Mouse (Mus musculus) left cerebral cortex, postnatal 4 days (tissue): ENCODE results near the gene Rhbdd3. TPM values are rescaled to one million over a fixed set of nuclear protein-coding genes. Genes with fewer than 3 reads are reported as not detected.

Experiments
- DNase-seq: peaks from one replicate; pipeline ENCODE4 v3.0.0-alpha.2; 2022
- intact Hi-C: fragments of 180-260 bp; cut with DNase I; formaldehyde crosslinking; loops from one replicate; pipeline ENCODE4 v1.15.1; 2025
- total RNA-seq, 2 experiments: library from RNA; stranded (reverse); gene quantifications; 2 replicates each; pipeline ENCODE4 v1.2.3; 2021

Rhbdd3 gene
- total RNA-seq: 10 to 100 TPM; 26.1 to 28.1 TPM

DNA sequence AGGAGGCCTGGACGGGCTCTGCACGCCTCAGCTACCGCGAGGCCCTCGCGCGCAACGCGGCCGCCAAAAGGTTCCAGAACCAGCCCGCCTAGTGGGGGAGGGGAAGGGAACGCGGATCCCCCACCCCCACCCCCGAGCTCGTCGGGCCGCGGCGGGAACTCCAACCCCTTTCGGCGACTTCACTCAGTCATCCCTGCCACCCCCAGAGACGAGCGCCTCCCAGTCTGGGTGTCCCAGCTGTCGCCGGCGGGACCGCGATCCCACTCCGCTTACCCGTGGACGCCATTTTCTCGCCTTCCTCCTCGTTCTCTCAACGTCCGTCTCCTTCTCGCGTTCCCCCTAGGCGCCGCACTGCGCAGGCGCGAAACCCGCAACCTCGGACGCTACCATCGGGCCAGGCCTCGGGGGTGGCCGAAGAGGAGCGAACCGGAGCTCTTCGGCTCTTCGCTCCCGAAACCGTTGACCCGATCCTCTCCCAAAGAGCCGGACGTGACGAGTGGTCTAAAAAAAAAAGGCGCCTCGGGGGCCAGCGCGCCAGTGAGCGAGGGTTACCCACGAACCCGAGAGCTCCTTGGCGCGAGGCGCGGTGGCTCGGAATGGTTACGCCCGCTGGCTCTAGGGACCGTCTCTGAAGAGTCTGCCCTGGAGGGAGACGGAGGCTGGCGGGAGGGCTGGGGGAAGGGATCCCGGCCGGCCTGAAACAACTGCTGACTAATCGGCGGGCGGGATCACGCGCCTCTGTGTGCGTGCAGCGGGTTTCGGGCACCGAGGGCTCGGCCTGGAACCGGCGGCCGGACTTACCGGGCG is at the start of gene Rhbdd3, which contains the start of gene Ewsr1:
TSS of gene Rhbdd3 (plus strand) at position 191 of the 807 bp plus-strand sequence.
TSS of gene Ewsr1 (minus strand) at position 531 of the 807 bp plus-strand sequence.
- intact Hi-C loops: no loop called here
- peak; percentile 98 for DNase-seq

GRCm38 (mm10) chr11:5051629-5052028 is 47.1 kb upstream of the Rhbdd3 start:
- intact Hi-C loops: no loop called here
- no peak for DNase-seq

- no peak for DNase-seq
- intact Hi-C loops: no loop called here
Observed at GRCm38 (mm10) chr11:5052200-5052854, 46.4 kb upstream of the Rhbdd3 start.

DNA sequence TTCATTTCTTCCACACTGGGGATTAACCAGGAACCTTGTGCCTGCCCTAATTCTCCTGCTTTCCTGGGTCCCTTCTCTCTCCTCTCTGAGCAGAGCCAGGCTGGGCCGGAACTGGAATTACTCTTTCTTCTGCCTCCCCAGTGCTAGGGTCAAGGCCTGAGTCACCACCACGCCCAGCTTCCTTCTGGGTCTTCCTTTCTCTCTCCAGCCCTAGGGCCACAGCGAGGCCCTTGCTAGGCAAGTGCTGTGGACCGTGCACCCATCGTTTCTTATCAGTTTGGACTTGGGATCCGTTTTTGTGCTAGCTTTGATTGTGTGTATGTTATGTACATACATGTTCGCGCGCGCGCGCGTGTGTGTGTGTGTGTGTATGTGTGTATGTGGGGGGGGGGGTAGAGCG is 44.6 kb upstream of the Rhbdd3 start:
- no peak for DNase-seq
- intact Hi-C loops: no loop called here

DNA sequence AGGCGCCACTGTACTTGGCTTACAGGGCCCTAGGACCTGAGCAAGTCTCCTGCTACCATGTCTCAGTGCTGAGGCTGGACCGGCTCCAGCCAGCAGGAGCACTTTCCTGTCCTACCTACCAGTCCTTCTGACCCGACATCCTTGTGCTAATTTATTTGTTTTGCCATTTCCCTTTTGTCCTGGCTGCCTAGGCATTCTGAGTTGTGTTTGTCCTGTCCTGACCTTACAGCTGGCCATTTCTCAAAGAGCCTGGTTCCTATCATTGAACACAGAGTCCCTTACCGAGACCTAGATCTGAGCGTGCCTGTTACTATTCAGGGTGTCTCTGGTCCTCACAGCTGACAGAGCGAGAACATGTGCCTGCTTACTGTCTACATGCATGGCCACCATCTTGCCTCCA is 43.9 kb upstream of the Rhbdd3 start:
- DNase-seq: no peak
- intact Hi-C loops: no loop called here

- intact Hi-C loops: no loop called here
- DNase-seq: no peak
Observed at GRCm38 (mm10) chr11:5055945-5056938, 42.5 kb upstream of the Rhbdd3 start.

DNA sequence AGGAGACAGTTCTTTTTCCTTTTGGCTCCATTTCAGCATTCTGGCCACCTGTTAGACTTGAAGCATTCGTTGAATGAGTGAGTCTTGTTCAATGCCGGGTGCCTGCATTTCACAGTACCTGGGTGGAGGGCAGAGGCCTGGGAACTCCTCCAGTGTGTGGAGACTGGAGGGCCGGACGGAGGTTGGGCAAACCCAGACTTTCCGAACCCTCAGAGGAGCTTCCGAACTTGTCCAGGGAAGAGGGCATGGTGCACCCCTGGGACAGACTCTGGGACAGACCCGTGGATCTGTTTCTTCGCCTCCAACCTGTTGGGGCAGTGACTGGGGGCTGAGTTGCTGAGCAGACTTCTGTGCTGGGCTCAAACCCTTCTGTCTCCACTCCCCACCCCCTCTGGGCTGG is 41.7 kb upstream of the Rhbdd3 start:
- intact Hi-C loops: no loop called here
- no peak for DNase-seq

- DNase-seq: no peak
- intact Hi-C loops: no loop called here
Observed at GRCm38 (mm10) chr11:5057541-5057855, 41.2 kb upstream of the Rhbdd3 start.

- intact Hi-C loops: no loop called here
- no peak for DNase-seq
Observed at GRCm38 (mm10) chr11:5057856-5058641, 40.7 kb upstream of the Rhbdd3 start, which contains the start of gene Rasl10a. Rasl10a (plus strand) TSS chr11:5058128.

DNA sequence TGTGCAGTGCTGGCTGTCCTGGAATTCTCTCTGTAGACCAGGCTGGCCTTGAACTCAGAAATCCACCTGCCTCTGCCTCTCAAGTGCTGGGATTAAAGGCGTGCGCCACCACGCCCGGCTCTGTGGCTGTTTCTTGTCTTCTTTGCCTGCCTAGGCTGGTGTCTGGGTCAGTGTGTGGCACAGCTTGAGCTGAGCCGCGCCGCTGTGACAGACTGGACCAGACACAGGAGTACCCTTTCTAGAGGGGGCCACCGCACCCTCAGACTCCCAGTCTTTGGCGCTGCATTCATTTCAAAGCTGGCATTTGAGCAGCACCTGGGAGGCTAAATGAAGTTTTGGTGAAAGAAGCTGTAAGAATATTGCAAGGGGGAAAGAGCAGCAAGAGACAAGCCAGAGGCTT is 39.9 kb upstream of the Rhbdd3 start:
- DNase-seq: no peak
- intact Hi-C loops: no loop called here

- intact Hi-C loops: no loop called here
- DNase-seq: no peak
Observed at GRCm38 (mm10) chr11:5059230-5059629, 39.5 kb upstream of the Rhbdd3 start.

- DNase-seq: peak; percentile 41
- intact Hi-C loops: loop anchor here (10.0 kb wide), 1 partner anchor 45 kb away; no protein-coding TSS in a partner anchor
Observed at GRCm38 (mm10) chr11:5059704-5060156, 39.0 kb upstream of the Rhbdd3 start.

DNA sequence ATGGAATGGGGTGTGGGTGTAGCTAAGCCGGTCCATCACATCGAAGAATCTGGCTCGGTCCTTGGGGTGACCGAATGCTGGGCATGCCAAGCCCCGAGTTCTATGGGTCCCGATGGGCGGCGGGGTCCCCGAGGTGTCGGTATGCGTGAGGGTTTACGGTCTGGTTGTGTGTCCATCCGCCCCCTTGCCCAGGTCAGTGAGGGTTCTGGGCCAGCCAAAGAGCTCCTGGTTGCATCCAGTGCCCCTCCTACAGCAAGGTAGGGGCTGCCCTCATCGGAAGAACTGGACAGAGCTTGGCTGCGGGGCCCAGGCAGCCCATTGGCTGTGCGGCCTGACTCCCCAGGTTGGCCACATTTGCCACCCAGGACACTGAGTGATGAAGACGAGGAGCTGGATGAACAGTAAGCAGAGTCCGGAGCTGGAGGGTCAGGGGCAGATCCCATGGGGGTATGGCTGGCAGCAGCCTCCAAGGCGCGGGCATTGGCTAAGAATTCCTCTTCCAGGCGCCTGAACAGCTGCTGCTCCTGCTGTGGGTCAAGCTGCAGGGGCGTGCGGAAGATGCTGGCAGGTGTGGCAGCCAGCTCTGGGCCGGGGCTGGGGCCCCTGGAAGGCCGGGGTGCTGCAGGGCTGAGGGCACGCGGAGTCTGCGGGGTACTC is 37.8 kb upstream of the Rhbdd3 start:
- DNase-seq: peak; percentile 32
- intact Hi-C loops: loop anchor here (10.0 kb wide), 1 partner anchor 46 kb away; no protein-coding TSS in a partner anchor

DNA sequence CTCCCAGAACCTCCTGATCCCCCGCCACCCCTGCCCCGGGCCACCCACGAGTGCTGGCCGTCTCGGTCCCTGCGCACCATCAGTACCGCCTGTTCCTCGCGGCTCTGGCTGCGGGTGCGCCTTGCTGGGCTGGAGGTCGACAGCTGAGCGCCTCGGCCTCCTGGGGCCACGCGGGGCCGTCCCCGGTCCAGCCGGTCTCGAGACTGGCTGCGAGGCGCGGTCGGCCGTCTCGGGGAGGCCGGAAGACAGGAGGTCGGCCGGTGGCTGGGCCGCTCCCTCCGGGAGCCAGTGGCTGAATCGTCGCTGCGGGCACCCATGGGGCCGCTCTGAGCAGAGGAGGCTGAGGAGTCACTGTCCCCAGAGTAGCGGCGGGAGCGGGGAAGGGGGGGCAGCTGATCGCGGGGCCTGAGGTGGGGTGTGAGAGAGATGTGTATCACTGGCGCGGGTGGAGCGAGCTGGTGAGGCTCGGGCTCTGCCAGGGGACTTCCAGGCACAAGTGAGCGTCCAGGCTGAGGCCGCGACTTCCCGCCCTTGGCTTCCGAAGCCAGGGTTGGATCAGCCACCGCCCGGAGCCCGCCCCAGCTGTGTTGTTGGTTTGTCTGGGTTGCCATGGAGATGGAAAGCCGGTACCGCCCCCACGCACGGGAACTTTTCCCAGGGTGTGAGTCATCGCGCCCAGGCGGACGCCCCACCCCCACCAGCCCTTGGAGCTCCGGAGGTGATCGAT is 37.1 kb upstream of the Rhbdd3 start:
- peak; percentile 80 for DNase-seq
- intact Hi-C loops: loop anchor here (10.0 kb wide), 1 partner anchor 47 kb away; no protein-coding TSS in a partner anchor

DNA sequence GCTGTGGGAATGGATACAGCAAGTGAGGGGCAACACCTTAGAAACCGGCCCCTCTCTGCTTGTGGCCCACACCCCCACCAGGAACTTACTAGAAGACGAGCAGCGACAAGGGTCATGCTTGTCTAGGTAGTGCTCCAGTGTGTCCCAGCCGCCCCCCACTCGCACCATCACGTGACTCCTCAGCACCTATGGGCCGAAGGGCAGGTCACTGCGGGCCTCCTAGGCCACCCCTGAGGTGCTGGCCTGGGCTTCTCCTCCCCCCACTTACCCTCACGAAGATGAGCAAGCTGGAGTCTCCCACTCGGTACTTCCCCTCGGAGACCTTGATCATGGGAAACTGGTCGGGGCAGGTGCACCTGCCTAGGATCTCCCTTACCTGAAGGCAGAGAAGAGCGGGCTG is 36.4 kb upstream of the Rhbdd3 start:
- DNase-seq: no peak

DNA sequence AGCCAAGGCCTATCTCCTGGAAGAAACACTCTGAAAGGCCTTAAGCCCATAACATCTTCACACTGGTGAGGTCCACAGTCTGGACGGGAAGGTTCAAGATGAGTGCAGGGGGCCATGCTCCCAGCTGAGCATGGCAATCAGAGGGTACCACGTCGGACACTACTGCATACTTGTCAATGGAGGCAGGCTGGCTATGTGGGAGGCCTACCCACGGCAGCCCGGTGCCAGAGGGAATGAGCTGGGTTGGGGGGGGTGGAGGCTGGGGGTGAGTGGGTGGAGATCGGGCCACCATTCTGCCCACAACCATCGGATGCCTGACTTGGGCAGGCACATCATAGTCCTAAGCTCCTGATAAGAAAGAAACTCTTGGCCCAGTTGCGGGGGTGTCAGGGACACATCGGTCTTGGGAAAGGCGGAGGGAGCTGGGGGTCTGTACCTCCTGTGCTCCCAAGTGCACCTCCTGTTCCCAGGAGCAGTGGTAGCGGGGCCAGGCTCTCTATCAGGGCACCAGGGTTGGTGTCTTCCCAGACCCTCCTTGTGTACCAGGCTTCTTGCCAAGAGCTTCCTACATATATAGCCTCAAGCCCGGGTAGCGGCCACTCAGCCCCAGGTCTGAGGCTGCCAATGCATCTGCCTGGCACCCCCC is 35.7 kb upstream of the Rhbdd3 start:
- intact Hi-C loops: loop anchor here (10.0 kb wide), 1 partner anchor 48 kb away; no protein-coding TSS in a partner anchor
- DNase-seq: no peak

More for the DNA sequence above, 36.4 kb upstream of the Rhbdd3 start:
- intact Hi-C loops: loop anchor here (10.0 kb wide), 1 partner anchor 48 kb away; no protein-coding TSS in a partner anchor

DNA sequence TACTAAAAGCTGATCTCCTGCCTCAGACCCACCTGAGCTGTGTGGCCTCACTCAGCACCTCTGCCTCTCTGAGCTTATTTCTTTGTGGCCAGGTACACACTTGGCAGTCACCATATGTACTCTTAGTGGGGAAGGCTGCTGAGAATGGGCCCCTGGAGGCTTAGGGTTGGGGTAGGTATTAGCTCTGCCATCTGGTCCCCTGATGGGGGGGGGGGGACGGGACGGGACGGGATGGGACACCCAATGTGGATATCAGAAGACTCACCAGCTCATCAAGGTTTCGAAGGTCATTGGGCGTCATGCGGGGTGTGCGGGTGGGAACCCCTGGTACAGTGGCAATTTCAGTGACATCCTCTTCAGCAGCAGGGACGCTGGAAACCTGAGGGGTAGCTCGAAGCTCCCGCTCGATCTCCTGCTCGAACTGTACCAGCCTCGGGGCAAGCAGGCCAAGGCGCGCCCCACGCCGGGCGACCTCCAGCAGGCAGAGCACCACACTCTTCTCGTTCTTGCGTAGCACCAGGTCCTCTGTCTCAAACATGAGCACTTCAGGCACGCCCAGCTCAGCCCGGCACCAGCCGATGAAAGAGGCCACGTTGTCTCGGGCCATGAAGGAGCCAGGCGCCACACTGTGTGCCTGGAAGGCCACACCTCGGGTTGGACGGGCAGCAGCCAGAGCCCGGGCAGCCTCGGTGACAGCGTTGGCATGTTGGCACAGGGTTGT is 35.0 kb upstream of the Rhbdd3 start:
- intact Hi-C loops: loop anchor here (10.0 kb wide), 1 partner anchor 49 kb away; no protein-coding TSS in a partner anchor
- no peak for DNase-seq
